Mouse (Mus musculus): ENCODE data around the gene 1500009L16Rik.

1500009L16Rik gene

DNA sequence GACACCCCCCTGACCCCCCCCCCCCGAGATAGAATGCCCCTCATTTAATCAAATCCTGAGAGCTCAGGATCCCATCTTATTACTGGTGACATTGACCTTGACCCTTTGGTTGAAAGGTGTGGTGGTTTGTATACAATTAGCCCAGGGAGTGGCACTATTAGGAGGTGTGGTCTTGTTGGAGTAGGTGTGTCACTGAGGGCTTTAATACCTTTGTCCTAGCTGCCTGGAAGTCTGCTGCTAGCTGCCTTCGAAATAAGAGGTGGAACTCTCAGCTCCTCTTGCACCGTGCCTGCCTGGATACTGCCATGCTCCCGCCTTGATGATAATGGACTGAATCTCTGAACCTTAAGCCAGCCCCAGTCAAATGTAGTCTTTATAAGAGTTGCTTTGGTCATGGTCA lies 41.2 kb downstream of the 1500009L16Rik start:
- no peak for DNase-seq

DNA sequence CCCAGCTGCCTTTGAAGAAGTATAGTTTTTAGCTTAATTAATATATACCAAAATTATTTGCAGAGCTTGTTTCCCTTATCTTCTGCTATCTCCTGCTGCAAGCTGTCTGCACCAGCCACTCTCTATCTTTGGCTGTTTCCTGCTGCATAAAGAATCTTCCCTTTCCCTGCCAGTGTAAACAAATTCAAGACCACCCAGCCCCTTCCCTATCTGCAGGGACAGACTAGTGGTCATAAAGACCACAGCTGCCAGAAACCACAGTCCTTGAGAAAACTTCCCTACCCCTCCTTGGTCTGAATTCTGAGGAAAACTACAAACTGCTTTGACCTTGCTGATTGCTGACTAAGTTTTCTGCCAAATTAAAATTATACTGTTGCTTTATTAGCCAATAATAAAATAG lies 44.2 kb downstream of the 1500009L16Rik start:
- DNase-seq, result no peak

DNA sequence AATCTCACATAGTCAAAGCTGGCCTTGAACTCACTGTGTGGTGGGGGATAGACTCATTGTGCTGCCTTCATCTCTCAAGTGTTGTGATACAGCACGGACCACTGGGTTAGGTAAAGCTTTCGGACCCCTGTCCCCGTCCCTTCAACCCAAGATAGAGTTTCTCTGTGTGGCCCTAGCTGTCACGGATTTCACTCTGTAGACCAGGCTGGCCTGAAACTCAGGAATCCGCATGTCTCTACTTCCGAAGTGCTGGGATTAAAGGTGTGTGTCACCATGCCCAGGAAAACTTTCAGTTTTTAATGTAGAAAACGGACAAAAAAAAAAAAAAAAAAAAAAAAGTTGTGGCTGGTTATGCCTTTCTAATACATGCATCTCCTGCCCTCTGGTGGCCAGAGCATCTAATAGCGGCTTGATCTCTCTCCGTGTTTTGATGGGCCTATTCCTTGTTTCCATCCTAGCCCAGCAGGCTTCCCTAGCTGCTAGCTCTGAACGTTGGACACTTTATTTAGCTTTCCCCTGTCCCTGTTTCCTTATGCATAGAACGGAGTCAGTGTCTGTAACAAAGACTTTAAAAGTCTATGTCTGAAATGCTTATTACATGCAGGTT lies 53.7 kb downstream of the 1500009L16Rik start:
- DNase-seq, result peak; percentile 71

DNA sequence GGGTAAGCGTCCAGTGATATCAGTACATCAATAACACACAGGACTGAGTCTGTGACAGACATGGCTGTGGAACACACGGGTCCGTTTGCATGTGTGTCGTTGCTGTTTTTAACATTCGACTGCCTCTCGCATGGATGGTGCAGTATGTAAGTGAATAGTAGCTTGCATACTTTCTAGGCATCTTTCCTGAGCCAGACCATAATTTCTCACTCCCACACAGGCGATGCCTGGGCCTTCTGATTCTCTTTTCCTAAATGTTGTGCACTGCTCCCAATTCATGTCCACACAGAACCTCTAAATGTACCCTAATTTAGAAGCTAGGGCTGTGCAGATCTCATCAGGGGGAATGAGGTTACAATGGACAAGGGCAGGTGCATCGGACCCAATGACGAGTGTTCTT lies 54.6 kb downstream of the 1500009L16Rik start:
- no peak for DNase-seq

DNA sequence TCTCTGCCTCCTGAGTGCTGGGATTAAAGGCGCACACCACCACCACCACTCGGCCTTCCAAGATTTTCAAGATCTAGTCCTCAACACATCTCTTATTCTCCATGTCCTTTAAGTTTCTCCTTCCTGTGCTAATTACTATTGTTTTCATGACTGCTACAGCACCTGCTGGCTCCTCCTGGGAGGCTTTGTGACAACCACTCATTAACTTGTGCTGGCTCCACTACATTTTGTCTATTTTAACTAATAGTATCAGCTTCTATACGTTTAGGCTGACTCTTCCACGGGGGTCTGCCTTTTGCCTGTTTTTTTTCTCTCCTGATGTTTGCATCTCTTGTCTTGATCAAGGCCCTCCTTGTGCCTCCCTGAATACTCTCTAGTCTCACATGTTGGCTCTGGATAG lies 59.2 kb downstream of the 1500009L16Rik start:
- DNase-seq, result no peak

DNA sequence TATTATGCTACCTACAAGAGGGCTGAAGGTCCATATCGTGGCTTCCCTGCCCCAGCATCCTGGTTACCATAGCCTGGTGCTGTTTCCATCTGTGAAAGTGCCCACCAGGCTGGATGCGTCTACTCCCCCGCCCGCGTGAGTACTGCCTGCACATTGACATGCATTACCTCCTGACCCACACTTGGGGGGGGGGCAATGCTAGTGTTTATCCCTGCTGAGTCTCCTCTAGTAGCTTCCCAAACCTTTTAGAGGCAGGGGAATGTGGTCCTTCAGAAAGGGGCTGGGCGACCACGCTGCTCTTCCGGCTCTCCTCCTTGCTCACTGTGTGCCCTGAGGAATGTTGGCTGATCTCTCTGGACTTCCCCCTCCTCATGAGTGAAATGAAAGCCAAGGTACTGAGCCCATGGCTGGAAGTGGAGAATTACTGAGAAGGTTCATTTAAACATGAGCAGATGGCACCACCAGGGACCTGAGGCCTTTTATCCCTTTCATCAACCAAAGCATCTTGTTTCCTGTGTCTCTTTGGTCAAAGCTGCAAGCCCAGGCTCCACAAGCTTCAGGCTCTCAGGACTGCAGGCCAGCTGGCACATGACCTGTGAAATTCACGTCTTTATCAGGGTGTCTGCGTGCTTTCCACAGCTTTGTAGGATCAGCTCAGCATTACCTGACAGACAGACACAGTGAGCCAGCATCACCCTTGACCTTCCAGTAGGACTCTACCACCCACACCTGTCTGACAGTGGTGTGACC lies 59.9 kb downstream of the 1500009L16Rik start:
- DNase-seq, result no peak

DNA sequence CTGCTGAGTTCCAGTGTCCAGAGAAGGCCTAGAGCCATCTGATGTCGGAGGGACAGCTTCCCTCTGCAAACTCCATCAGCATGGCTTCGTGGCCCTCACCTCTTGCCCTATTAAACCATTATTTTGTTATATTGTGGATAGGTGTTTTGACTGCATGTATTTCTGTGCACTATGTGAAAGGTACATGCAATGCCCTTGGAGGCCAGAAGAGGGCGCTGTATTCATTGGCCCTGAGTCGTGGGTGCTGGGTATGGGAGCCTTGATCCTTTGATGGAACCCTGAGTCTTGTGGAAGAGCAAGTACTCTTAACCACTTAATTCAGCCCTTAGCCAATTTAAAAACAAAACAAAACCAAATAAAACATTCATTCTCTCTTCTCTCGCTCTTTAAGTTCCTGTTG lies 62.3 kb downstream of the 1500009L16Rik start:
- DNase-seq, result peak; percentile 43

DNA sequence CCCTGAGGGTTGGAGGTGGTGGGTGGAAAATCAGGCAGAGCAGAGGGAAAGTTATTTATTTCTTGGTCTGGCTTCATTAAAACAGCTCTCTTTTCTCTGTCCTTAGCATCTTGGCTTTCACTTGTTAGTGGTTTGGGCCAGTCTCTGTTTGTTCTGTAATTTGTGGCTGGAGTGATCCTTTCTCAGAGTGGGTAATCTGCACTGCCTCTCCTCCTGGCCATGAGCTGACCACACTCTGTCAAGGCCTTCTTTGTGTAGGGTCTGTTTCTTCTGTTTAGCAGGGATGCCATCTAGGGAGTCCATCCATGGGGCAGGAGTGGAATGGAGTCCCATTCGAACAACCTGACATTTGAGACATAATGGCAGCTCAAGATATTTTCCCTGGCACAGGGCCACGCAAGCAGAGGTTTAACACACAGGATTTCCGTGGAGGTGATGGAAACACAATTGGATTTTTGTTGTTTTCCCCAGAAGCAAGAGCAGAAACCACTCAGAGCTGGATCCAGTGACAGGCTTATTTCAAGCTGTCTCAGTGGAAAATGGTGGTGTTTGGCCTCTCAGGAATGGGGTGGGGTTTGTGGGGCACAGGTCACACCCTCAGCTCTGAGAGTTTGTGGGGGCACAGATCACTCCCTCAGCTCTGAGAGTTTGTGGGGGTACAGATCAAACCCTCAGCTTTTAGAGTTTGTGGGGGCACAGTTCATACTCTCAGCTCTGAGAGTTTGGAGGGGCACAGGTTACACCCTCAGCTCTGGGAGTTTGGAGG lies 63.1 kb downstream of the 1500009L16Rik start:
- DNase-seq, result no peak

DNA sequence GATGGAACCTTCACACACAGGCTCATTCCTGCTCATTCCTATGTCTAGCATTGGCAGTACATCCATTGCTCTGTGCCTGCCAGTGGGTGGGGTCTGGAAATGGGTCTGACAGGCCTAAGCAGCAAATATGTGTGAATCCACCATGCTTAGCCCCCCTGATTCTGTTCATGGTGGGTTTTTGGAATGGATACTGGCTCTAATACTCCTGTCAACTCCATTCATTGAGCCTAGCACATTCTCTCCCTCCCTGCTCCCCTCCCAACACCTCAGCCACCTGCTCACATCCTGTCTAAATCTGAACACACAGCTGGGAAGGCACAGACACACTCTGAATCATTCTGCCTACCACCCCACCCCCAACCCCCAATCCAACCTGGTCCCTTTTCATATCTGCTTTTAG lies 72.4 kb downstream of the 1500009L16Rik start:
- DNase-seq, result peak; percentile 51

DNA sequence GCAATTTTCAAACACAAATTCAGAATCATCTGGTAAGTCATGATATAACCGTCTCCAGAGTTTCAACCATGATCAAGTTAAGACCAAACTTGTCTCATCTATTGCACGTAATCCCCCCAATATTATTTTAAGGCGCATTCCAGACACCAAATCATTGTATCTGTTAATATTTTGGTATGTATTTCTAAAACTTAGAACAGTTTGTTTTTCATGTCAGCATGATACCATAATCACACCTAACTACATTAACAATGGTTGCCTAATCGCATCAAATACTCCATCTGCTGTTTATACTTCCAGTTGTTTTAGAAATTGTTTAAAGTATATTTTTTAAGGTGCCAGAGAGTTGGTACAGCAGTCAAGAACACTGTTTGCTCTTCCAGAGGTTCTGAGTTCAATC lies 72.8 kb downstream of the 1500009L16Rik start:
- no peak for DNase-seq

DNA sequence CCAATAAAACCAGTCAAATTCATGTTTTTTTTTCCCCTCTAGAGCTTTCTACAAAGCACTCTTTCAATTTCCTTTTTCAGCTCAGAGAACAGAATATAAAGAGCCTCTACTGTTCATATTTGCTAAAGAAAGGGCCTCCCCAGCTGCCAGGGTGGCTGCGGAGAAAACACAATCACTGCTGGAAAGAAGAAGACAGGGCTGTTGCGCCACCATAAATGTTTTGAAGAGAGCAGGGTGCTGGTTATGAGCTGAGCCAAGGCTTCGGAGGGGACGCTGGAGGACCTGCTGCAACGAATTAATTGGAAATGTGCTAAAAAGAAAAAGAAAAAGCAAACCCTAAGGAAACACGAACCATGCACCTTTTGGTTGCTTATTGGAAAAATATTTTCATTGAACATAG lies 81.4 kb downstream of the 1500009L16Rik start:
- peak; percentile 64 for DNase-seq

DNA sequence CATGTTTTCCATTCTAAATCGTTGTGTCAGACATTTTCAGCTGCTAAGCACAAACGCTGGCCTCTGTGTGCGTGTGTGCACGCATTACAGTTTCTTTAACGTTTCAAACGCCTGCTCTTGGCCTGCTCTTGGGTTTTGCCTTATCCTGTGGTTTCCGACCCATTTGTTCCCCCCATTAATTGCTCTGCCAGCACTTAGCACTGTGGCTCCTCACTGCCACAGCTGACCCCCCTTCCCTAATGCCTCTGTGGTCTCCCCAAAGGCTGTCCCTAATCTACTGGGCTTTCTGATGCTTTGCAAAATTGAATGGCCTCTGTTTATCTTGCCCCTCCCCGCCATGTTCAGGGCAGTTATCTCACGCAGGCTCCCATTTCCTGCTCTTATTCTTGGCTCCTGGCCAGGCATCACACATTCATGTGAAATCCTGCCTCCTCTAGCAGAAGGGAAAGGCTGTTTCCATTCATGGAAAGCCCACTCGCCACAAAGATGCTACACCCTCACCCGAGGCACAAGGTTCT lies 82.6 kb downstream of the 1500009L16Rik start:
- peak; percentile 80 for DNase-seq

DNA sequence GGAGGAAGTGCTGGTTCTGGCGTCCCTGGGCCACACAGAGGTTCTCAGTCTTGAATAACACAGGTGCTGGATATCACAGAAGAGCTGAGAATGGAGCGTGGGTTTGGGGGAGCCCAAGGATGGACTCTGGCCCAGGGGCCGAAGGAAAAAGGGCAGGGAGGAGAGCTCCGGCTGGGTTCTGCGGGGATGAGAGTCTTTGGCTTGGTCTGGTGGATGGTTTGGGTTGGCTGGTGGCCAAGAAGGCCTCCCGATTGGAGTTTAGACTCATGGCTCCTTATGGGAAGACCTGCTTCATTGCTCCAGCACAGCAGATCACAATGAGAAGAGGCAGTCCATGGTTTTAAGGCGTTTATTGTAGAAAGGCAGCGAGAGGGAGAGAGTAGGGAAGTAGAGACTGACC lies 84.6 kb downstream of the 1500009L16Rik start:
- no peak for DNase-seq

Data from lung, postnatal 36 days (tissue).